Mouse (Mus musculus): ENCODE measurements around the gene Blzf1. TPM values are rescaled to one million over a fixed set of nuclear protein-coding genes. Genes with fewer than 3 reads are reported as not detected.

Blzf1 gene
- 3.8 and 4.9 TPM in 2 replicates for polyA plus RNA-seq (2012; rRNA removed)

- WGBS, result under 1% methylated on average over 35 of the region's 35 CpGs
- DNase-seq (ENCODE audit: low read depth, low spot score), result peak; percentile 96
Measured at GRCm38 (mm10) chr1:164307124-164307751, at the start of gene Blzf1. Gene Blzf1 (minus strand): TSS chr1:164307489.

GRCm38 (mm10) chr1:164353443-164353842 is 46.2 kb upstream of the Blzf1 start:
- 25% methylated on average over 3 of the region's 3 CpGs for WGBS
- no peak for DNase-seq (ENCODE audit: low read depth, low spot score)

GRCm38 (mm10) chr1:164342161-164342560 is 34.9 kb upstream of the Blzf1 start:
- DNase-seq (ENCODE audit: low read depth, low spot score), result no peak
- WGBS, result 82% methylated on average over 3 of the region's 3 CpGs

GRCm38 (mm10) chr1:164335846-164336245 is 28.6 kb upstream of the Blzf1 start:
- 82% methylated on average over 4 of the region's 4 CpGs for WGBS
- DNase-seq (ENCODE audit: low read depth, low spot score), result no peak

- no peak for DNase-seq (ENCODE audit: low read depth, low spot score)
- 54% methylated on average over 3 of the region's 3 CpGs for WGBS
Measured at GRCm38 (mm10) chr1:164335435-164335834, 28.1 kb upstream of the Blzf1 start.

GRCm38 (mm10) chr1:164332559-164332958 is 25.3 kb upstream of the Blzf1 start:
- WGBS, result 92% methylated on average over 11 of the region's 11 CpGs

GRCm38 (mm10) chr1:164327764-164328163 is 20.5 kb upstream of the Blzf1 start:
- DNase-seq (ENCODE audit: low read depth, low spot score), result no peak
- WGBS, result 61% methylated on average over 7 of the region's 7 CpGs

More at GRCm38 (mm10) chr1:164332559-164332958, 25.3 kb upstream of the Blzf1 start:
- DNase-seq (ENCODE audit: low read depth, low spot score), result no peak

- WGBS, result 79% methylated on average over 6 of the region's 6 CpGs
Measured at GRCm38 (mm10) chr1:164326600-164327155, 19.4 kb upstream of the Blzf1 start.

GRCm38 (mm10) chr1:164324878-164325277 is 17.6 kb upstream of the Blzf1 start:
- 83% methylated on average over 2 of the region's 2 CpGs for WGBS

More at GRCm38 (mm10) chr1:164326600-164327155, 19.4 kb upstream of the Blzf1 start:
- DNase-seq (ENCODE audit: low read depth, low spot score), result no peak

GRCm38 (mm10) chr1:164324221-164324620 is 16.9 kb upstream of the Blzf1 start:
- DNase-seq (ENCODE audit: low read depth, low spot score), result no peak
- 74% methylated on average over 4 of the region's 4 CpGs for WGBS

More at GRCm38 (mm10) chr1:164324878-164325277, 17.6 kb upstream of the Blzf1 start:
- no peak for DNase-seq (ENCODE audit: low read depth, low spot score)

- WGBS, result 73% methylated on average over 8 of the region's 8 CpGs
- no peak for DNase-seq (ENCODE audit: low read depth, low spot score)
Measured at GRCm38 (mm10) chr1:164322987-164323650, 15.8 kb upstream of the Blzf1 start.

- WGBS, result 23% methylated on average over 10 of the region's 10 CpGs
- DNase-seq (ENCODE audit: low read depth, low spot score), result peak; percentile 79
Measured at GRCm38 (mm10) chr1:164321408-164321807, 14.1 kb upstream of the Blzf1 start.

GRCm38 (mm10) chr1:164320731-164321130 is 13.4 kb upstream of the Blzf1 start:
- WGBS, result 29% methylated on average over 5 of the region's 5 CpGs
- no peak for DNase-seq (ENCODE audit: low read depth, low spot score)

GRCm38 (mm10) chr1:164319542-164320140 is 12.4 kb upstream of the Blzf1 start:
- 66% methylated on average over 14 of the region's 14 CpGs for WGBS
- no peak for DNase-seq (ENCODE audit: low read depth, low spot score)

GRCm38 (mm10) chr1:164318474-164318873 is 11.2 kb upstream of the Blzf1 start:
- 46% methylated on average over 5 of the region's 5 CpGs for WGBS
- no peak for DNase-seq (ENCODE audit: low read depth, low spot score)

GRCm38 (mm10) chr1:164317261-164317660 is 10.0 kb upstream of the Blzf1 start:
- no peak for DNase-seq (ENCODE audit: low read depth, low spot score)
- WGBS, result 76% methylated on average over 9 of the region's 9 CpGs

GRCm38 (mm10) chr1:164316697-164317096 is 9.4 kb upstream of the Blzf1 start:
- WGBS, result 13% methylated on average over 3 of the region's 3 CpGs
- no peak for DNase-seq (ENCODE audit: low read depth, low spot score)

GRCm38 (mm10) chr1:164315266-164315665 is 8.0 kb upstream of the Blzf1 start:
- 78% methylated on average over 8 of the region's 8 CpGs for WGBS
- no peak for DNase-seq (ENCODE audit: low read depth, low spot score)

- DNase-seq (ENCODE audit: low read depth, low spot score), result no peak
- 91% methylated on average over 5 of the region's 5 CpGs for WGBS
Measured at GRCm38 (mm10) chr1:164314085-164314484, 6.8 kb upstream of the Blzf1 start.

GRCm38 (mm10) chr1:164307922-164308321 is 633 bp upstream of the Blzf1 start:
- WGBS, result 9% methylated on average over 10 of the region's 10 CpGs
- DNase-seq (ENCODE audit: low read depth, low spot score), result no peak

Measured in large intestine, adult 2 months (tissue).